Mouse (Mus musculus): ENCODE data around the gene Wdr81. TPM values are rescaled to one million over a fixed set of nuclear protein-coding genes. Genes with fewer than 3 reads are reported as not detected.
"Not testable (repeated sequence)": the region's sequence is repeated elsewhere in the genome, so short reads cannot be mapped to it uniquely, and the experiment has no call there.

Gene Wdr81
- polyA plus RNA-seq, 1 experiment from 2014 or later: 3.7 TPM

DNA sequence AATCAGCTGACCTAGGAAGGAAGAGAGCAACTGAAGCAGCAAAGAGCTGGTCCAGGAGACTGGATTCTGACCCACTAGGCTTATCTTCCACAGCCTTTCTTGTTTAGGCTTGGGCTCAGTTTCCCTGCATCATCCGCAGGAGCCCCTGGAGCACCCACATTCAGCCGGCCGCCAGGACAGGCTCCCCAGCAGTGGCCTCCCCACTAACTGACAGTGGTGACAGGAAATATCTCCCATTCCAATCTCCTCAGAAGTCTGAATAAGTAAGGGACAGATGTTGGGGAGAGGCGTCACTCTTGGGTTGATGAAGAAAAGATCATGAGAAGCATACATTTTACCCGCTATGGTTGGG is 5.2 kb upstream of the Wdr81 start:
- Histone ChIP-seq H3K4me3 (ENCODE audit: control insufficient read depth in 1 of 2, insufficient read depth in 1 of 2, low read depth in 1 of 2, low read length in 2 of 2) (no peak overlapping the region; a peak in 1 of 4 replicates), H3K4me2 (ENCODE audit: low read length) (peak overlapping the region; percentile 84), H3K4me1 (ENCODE audit: control insufficient read depth in 2 of 2, insufficient read depth in 2 of 2, low read length in 2 of 2) (peaks cover 22 to 37% of the 10 kb centered on the region in 2 experiments), H3K36me3 (ENCODE audit: control insufficient read depth, insufficient read depth, low read length) (peaks cover 13% of the 10 kb centered on the region), H3K9ac (ENCODE audit: low read length) (peak overlapping the region; percentile 75; the same call in 1 of the 2 replicates), H3K9me3 (ENCODE audit: control insufficient read depth, low read length) (no peaks in the 10 kb centered on the region), H3K27ac (replicated peaks in 1 of 2; ENCODE audit: control insufficient read depth in 1 of 2, insufficient read depth in 1 of 2, low read depth in 2 of 2, low read length in 2 of 2) (peak overlapping the region; percentile 73 to 96), H3K27me3 (ENCODE audit: control insufficient read depth, insufficient read depth, low read length) (no peaks in the 10 kb centered on the region)
- ATAC-seq (ENCODE audit: insufficient number of reproducible peaks, insufficient read depth, low FRiP score, low read depth): no peak
- 19% methylated on average over 5 of the region's 5 CpGs for WGBS

DNA sequence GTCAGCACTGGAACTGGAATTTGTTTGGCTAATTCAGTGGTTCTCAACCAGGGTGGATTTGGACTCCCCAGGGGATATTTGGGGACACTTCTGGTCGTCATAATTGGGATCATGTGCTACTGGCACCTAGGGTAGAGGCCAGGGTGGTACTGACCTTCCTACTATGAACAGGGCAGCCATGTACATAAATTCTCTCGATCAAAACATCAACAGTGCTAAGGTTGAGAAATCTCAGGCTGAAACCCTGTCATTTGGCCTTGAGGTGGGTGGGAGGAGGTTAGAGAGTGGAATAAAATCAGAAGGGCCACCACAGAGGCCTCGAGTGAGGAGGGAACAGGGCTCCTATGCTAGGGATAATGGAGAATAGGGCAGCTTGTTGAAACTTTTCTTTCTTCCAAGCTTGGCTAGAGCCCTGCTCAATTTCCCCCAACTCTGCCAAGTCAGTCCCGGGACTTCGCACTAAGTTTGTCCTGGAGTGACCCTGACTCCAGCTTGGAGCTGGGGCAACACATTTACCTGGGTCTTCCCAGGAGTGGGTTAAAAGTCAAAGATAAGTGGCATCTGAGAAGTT is 4.7 kb upstream of the Wdr81 start:
- Histone ChIP-seq H3K36me3 (ENCODE audit: control insufficient read depth, insufficient read depth, low read length) (peaks cover 8% of the 10 kb centered on the region), H3K4me2 (ENCODE audit: low read length) (peak overlapping the region; percentile 84; the same call in 1 of the 2 replicates), H3K27me3 (ENCODE audit: control insufficient read depth, insufficient read depth, low read length) (no peaks in the 10 kb centered on the region), H3K9ac (ENCODE audit: low read length) (peak overlapping the region; percentile 75; the same call in 1 of the 2 replicates), H3K27ac (replicated peaks in 1 of 2; ENCODE audit: control insufficient read depth in 1 of 2, insufficient read depth in 1 of 2, low read depth in 2 of 2, low read length in 2 of 2) (peak overlapping the region; percentile 73 to 96; a peak in 3 of 4 replicates), H3K4me3 (ENCODE audit: control insufficient read depth in 1 of 2, insufficient read depth in 1 of 2, low read depth in 1 of 2, low read length in 2 of 2) (no peak overlapping the region), H3K4me1 (ENCODE audit: control insufficient read depth in 2 of 2, insufficient read depth in 2 of 2, low read length in 2 of 2) (peaks cover 23 to 37% of the 10 kb centered on the region in 2 experiments), H3K9me3 (ENCODE audit: control insufficient read depth, low read length) (no peaks in the 10 kb centered on the region)
- ATAC-seq (ENCODE audit: insufficient number of reproducible peaks, insufficient read depth, low FRiP score, low read depth): no peak
- 76% methylated on average over 5 of the region's 5 CpGs for WGBS

DNA sequence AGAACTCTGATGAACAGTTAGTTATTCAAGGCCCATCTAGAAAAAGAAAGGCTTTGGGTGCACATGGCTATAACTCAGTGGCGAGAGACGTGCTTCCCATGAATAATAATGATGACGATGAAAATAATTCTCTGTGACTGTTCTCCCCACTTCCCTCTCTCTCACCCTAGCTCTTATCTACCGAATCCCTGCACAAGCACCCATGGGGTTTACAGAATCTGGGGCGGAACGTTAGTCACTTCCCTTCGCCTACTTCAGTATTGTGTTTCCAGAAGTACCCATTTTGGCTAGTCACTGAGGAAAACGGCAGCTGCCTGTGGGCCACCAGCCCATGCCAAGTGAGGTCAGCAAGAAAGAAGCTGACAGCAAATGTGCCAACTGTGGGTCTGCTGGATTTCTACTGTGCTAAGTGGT is 4.1 kb upstream of the Wdr81 start:
- Histone ChIP-seq H3K27ac (replicated peaks in 1 of 2; ENCODE audit: control insufficient read depth in 1 of 2, insufficient read depth in 1 of 2, low read depth in 2 of 2, low read length in 2 of 2) (no peak overlapping the region), H3K4me2 (ENCODE audit: low read length) (no peak overlapping the region), H3K9me3 (ENCODE audit: control insufficient read depth, low read length) (no peaks in the 10 kb centered on the region), H3K4me3 (ENCODE audit: control insufficient read depth in 1 of 2, insufficient read depth in 1 of 2, low read depth in 1 of 2, low read length in 2 of 2) (no peak overlapping the region), H3K4me1 (ENCODE audit: control insufficient read depth in 2 of 2, insufficient read depth in 2 of 2, low read length in 2 of 2) (peaks cover 26 to 39% of the 10 kb centered on the region in 2 experiments), H3K27me3 (ENCODE audit: control insufficient read depth, insufficient read depth, low read length) (no peaks in the 10 kb centered on the region), H3K9ac (ENCODE audit: low read length) (no peak overlapping the region), H3K36me3 (ENCODE audit: control insufficient read depth, insufficient read depth, low read length) (peaks cover 2% of the 10 kb centered on the region; the same call in 1 of the 2 replicates)
- ATAC-seq (ENCODE audit: insufficient number of reproducible peaks, insufficient read depth, low FRiP score, low read depth): no peak
- WGBS: 65% methylated on average over 8 of the region's 8 CpGs

DNA sequence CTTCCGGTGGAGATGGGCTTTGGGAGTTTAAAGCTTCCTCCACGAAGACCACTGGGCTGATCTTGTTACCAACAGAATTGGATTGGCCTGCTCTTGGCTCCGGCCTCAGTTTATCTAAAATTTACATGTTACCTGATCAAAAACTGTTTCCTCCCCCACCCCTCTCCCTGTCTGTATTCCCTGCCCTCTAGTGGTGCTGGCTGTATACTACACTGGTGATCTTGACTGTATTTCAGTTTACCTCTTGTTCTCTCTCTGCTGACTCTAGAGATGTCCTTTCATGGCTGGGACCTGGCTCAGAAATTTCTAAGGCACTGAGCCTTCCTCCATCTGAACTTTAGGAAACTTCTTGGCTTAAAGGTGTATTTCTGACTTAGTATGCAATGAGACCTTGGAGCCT is 3.7 kb upstream of the Wdr81 start:
- Histone ChIP-seq H3K9me3 (ENCODE audit: control insufficient read depth, low read length) (no peaks in the 10 kb centered on the region), H3K4me2 (ENCODE audit: low read length) (no peak overlapping the region), H3K27ac (replicated peaks in 1 of 2; ENCODE audit: control insufficient read depth in 1 of 2, insufficient read depth in 1 of 2, low read depth in 2 of 2, low read length in 2 of 2) (no peak overlapping the region), H3K27me3 (ENCODE audit: control insufficient read depth, insufficient read depth, low read length) (no peaks in the 10 kb centered on the region), H3K4me3 (ENCODE audit: control insufficient read depth in 1 of 2, insufficient read depth in 1 of 2, low read depth in 1 of 2, low read length in 2 of 2) (no peak overlapping the region), H3K4me1 (ENCODE audit: control insufficient read depth in 2 of 2, insufficient read depth in 2 of 2, low read length in 2 of 2) (peaks cover 22 to 36% of the 10 kb centered on the region in 2 experiments), H3K36me3 (ENCODE audit: control insufficient read depth, insufficient read depth, low read length) (no peaks in the 10 kb centered on the region), H3K9ac (ENCODE audit: low read length) (no peak overlapping the region)
- WGBS: 14% methylated on average over 3 of the region's 3 CpGs
- ATAC-seq (ENCODE audit: insufficient number of reproducible peaks, insufficient read depth, low FRiP score, low read depth): no peak

DNA sequence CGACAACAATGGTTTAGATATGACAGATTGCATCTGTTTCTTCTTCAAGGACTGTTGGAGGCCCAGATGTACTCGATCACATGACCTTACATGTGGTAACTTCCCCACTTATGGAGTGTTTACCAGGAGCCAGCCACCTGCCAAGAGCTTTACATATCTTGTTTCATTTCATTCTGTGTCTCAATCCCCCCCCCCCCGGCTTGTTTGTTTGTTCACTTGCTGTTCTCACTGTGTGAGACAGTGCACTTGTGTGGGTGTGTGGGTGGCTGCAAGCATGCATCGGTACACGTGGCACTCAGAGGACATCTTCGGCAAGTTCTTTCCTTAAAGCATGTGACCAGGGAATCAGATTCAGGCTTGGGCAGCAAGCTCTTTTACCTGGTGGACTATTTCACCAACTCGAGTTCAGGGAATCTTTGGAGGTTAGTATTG is 1.9 kb upstream of the Wdr81 start:
- H3K4me3 ChIP-seq (ENCODE audit: control insufficient read depth in 1 of 2, insufficient read depth in 1 of 2, low read depth in 1 of 2, low read length in 2 of 2): no peak overlapping the region
- no peak overlapping the region for H3K27ac ChIP-seq (replicated peaks in 1 of 2; ENCODE audit: control insufficient read depth in 1 of 2, insufficient read depth in 1 of 2, low read depth in 2 of 2, low read length in 2 of 2)
- no peak overlapping the region for H3K4me2 ChIP-seq (ENCODE audit: low read length)
- H3K9me3 ChIP-seq (ENCODE audit: control insufficient read depth, low read length): no peaks in the 10 kb centered on the region
- no peaks in the 10 kb centered on the region for H3K27me3 ChIP-seq (ENCODE audit: control insufficient read depth, insufficient read depth, low read length)
- ATAC-seq (ENCODE audit: insufficient number of reproducible peaks, insufficient read depth, low FRiP score, low read depth): no peak
- peaks cover 17 to 26% of the 10 kb centered on the region in 2 experiments for H3K4me1 ChIP-seq (ENCODE audit: control insufficient read depth in 2 of 2, insufficient read depth in 2 of 2, low read length in 2 of 2)
- WGBS: 81% methylated on average over 7 of the region's 7 CpGs
- H3K36me3 ChIP-seq (ENCODE audit: control insufficient read depth, insufficient read depth, low read length): peaks cover 10% of the 10 kb centered on the region; the same call in 1 of the 2 replicates
- H3K9ac ChIP-seq (ENCODE audit: low read length): no peak overlapping the region

DNA sequence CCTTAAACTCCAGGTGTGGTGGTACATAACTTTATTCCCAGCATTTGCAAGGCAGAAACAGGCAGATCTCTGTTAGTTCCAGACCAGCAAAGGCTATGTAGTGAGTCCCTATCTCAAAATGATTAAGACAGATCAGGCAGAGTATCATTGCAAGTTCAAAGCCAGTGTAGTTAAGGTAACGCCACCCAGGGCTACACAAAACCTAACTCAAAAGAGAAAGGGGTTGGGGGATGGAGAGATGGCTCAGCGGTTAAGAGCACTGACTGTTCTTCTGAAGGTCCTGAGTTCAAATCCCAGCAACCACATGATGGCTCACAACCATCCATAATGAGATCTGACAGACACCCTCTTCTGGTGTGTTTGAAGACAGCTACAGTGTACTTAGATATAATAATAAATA is 1.5 kb upstream of the Wdr81 start:
- H3K9ac ChIP-seq (ENCODE audit: low read length); H3K9me3 ChIP-seq (ENCODE audit: control insufficient read depth, low read length); H3K27ac ChIP-seq (replicated peaks in 1 of 2; ENCODE audit: control insufficient read depth in 1 of 2, insufficient read depth in 1 of 2, low read depth in 2 of 2, low read length in 2 of 2); H3K27me3 ChIP-seq (ENCODE audit: control insufficient read depth, insufficient read depth, low read length); H3K4me3 ChIP-seq (ENCODE audit: control insufficient read depth in 1 of 2, insufficient read depth in 1 of 2, low read depth in 1 of 2, low read length in 2 of 2); ATAC-seq (ENCODE audit: insufficient number of reproducible peaks, insufficient read depth, low FRiP score, low read depth); H3K4me2 ChIP-seq (ENCODE audit: low read length): not testable (repeated sequence)
- Histone ChIP-seq H3K4me1 (ENCODE audit: control insufficient read depth in 2 of 2, insufficient read depth in 2 of 2, low read length in 2 of 2) (peaks cover 17 to 26% of the 10 kb centered on the region in 2 experiments), H3K36me3 (ENCODE audit: control insufficient read depth, insufficient read depth, low read length) (peaks cover 13% of the 10 kb centered on the region)
- 88% methylated on average over 2 of the region's 2 CpGs for WGBS

DNA sequence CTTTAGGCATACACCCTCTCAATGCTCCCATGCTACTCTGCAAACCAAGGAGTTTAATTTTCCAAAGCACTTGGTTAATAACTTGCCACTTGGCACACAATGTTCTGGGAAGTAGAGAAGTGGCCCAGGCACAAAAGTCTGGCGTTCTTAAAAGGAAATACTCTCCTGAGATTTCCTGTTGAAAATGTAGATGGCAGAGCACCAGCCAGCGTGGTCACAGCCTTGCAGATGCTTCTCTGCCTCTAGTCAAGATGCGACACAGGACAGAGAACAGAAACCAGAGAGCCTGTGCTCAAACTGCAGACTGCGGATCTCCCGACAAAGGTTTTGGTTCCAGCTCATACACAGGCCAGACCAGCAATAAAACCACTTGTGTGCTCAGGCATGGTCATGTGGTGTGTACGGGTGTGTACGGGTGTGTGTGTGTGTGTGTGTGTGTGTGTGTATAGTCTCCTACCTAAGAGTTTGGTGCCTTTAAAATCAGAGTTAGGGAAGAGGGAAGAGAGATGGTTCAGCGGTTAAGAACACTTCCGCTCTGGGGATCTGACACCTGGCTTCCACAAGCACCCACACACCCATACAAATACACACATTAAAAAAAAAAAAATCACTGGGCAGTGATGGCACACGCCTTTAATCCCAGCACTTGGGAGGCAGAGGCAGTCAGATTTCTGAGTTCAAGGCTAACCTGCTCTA is 672 bp upstream of the Wdr81 start:
- H3K36me3 ChIP-seq (ENCODE audit: control insufficient read depth, insufficient read depth, low read length): peaks cover 15% of the 10 kb centered on the region
- no peak for ATAC-seq (ENCODE audit: insufficient number of reproducible peaks, insufficient read depth, low FRiP score, low read depth)
- 75% methylated on average over 10 of the region's 10 CpGs for WGBS
- peaks cover 17 to 25% of the 10 kb centered on the region in 2 experiments for H3K4me1 ChIP-seq (ENCODE audit: control insufficient read depth in 2 of 2, insufficient read depth in 2 of 2, low read length in 2 of 2)
- peak overlapping the region; percentile 61 to 67 for H3K27ac ChIP-seq (replicated peaks in 1 of 2; ENCODE audit: control insufficient read depth in 1 of 2, insufficient read depth in 1 of 2, low read depth in 2 of 2, low read length in 2 of 2)
- H3K9ac ChIP-seq (ENCODE audit: low read length): peak overlapping the region; percentile 80
- peak overlapping the region; percentile 66 to 76 for H3K4me3 ChIP-seq (ENCODE audit: control insufficient read depth in 1 of 2, insufficient read depth in 1 of 2, low read depth in 1 of 2, low read length in 2 of 2)
- H3K27me3 ChIP-seq (ENCODE audit: control insufficient read depth, insufficient read depth, low read length): no peaks in the 10 kb centered on the region
- H3K4me2 ChIP-seq (ENCODE audit: low read length): peak overlapping the region; percentile 100
- no peaks in the 10 kb centered on the region for H3K9me3 ChIP-seq (ENCODE audit: control insufficient read depth, low read length)

Data from heart, embryonic 14.5 days (tissue).